Mouse (Mus musculus): Measurements from ENCODE around the gene Homer1.

- TF ChIP-seq CTCF (IDR thresholded peaks at IDR 0.05; ENCODE audit: extremely low read depth, insufficient read depth, insufficient read length, insufficient replicate concordance) (no peak), POLR2A (IDR thresholded peaks at IDR 0.05; ENCODE audit: low read depth, low read length) (no peak)
Measured at GRCm38 (mm10) chr13:93388594-93389241, 89.3 kb downstream of the Homer1 start.
